Mouse (Mus musculus) embryonic fibroblast, embryonic 13.5 days (primary cell): ENCODE measurements around the gene Appl1.

Source experiments
- CTCF ChIP-seq: IDR thresholded peaks from 2 replicates; pipeline ENCODE4 v1.5.1; 2011; ENCODE audit warnings: mild to moderate bottlenecking, control low read depth, low read length, moderate library complexity, borderline replicate concordance; ENCODE audit not compliant: insufficient read depth
- POLR2A ChIP-seq: IDR thresholded peaks from 2 replicates; pipeline ENCODE4 v1.6.1; 2011; ENCODE audit warnings: low read depth, mild to moderate bottlenecking, control low read depth, low read length, moderate library complexity

DNA sequence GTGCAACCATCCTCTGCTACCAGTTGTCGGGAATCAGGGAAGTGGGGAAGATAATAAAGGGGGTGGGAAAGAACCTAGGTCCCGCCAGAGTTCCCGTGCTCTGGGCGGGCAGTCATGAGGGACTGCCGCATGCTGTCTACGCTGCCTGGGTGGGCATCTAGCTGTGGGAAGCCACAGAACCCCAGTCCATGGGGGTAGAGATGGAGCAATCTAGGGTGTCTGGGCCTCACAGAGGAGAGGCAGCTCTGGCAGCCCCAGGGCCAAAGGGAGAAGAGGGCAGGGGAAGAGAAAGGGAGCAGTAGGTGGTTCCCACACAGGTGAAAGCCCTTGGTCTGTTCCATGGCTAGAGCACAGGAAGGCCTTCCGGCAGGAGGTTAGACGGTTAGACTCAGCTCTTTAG is 10.0 kb upstream of the Appl1 start:
- TF ChIP-seq POLR2A (no peak), CTCF (no peak)
